ENCODE assay signal across 12 mouse cellular contexts in genomic region chr2:122531290-122531689, GRCm38 (mm10). TPM values are rescaled to one million over a fixed set of nuclear protein-coding genes. Genes with fewer than 3 reads are reported as not detected.
DNase-seq lines count a peak whose midpoint lies in the region; TF ChIP-seq lines count a peak whose summit lies in the region.
"Had no signal": no experiment of that assay in that cellular context is flagged by ENCODE, and none has a peak within 500 bp of the region (broad histone marks: within the 10 kb centered on the region; RNA-seq: fewer than 3 reads in every experiment).

No protein-coding gene starts in this region.

- TF ChIP-seq POLR2A in cerebellum, adult 2 months (IDR thresholded peaks at IDR 0.05; ENCODE audit: borderline replicate concordance, insufficient read depth, low read length) = no peak

- TF ChIP-seq CTCF in cerebellum, adult 2 months (IDR thresholded peaks at IDR 0.05; ENCODE audit: borderline replicate concordance, insufficient read depth, low read depth, low read length) = no peak
- TF ChIP-seq CTCF in left cerebral cortex, adult 2 months (IDR thresholded peaks at IDR 0.05) = no peak

- H3K4me1 ChIP-seq in cerebellum, adult 2 months (ENCODE audit: control insufficient read depth, insufficient read depth, low read length) = no peaks in the 10 kb centered on the region; the same call in none of the 2 replicates
- H3K4me1 ChIP-seq in limb, embryonic 10.5 days = no peaks in the 10 kb centered on the region

- no peak overlapping the region for H3K27ac ChIP-seq in cerebellum, adult 2 months (ENCODE audit: insufficient read depth, low read length)
- H3K27ac ChIP-seq in left cerebral cortex, adult 2 months = peak overlapping the region; percentile 15; the same call in 1 of the 2 replicates
- no peak overlapping the region for H3K27ac ChIP-seq in limb, embryonic 10.5 days
- H3K27ac ChIP-seq: liver, embryonic 14.5 days had no signal

- intact Hi-C loops in left cerebral cortex, adult 2 months (cut with DNase I) = no loop called here

- no peak overlapping the region for H3K4me3 ChIP-seq in cerebellum, adult 2 months (replicated peaks; ENCODE audit: insufficient read depth, low read depth, low read length)
- no peak overlapping the region for H3K4me3 ChIP-seq in left cerebral cortex, adult 2 months
- H3K4me3 ChIP-seq in limb, embryonic 10.5 days = no peak overlapping the region

- no peaks in the 10 kb centered on the region for H3K9me3 ChIP-seq in limb, embryonic 10.5 days (replicated peaks)

- 7% methylated on average over 7 of the region's 7 CpGs for WGBS in cerebellum, adult 2 months
- WGBS in limb, embryonic 10.5 days = 90% methylated on average over 7 of the region's 7 CpGs

- no peaks in the 10 kb centered on the region for H3K36me3 ChIP-seq in limb, embryonic 10.5 days

- DNase-seq in cerebellum, adult 2 months = peak; percentile 30 to 47
- no peak for DNase-seq in cerebellum, adult 8-10 months
- DNase-seq in left cerebral cortex, adult 2 months (ENCODE audit: extremely low spot score in 1 of 2, low spot score in 2 of 2) = no peak
- no peak for DNase-seq in left cerebral cortex, adult 11 months (ENCODE audit: low spot score)
- DNase-seq in cerebellum, postnatal 14 days = peak; percentile 73 to 78
- peak; percentile 39 to 56 for DNase-seq in layer of hippocampus, postnatal 10 days (ENCODE audit: low spot score in 2 of 2)
- no peak for DNase-seq in limb, embryonic 10.5 days (ENCODE audit: low spot score)
- DNase-seq in thymus, postnatal 36 days = no peak
- DNase-seq: heart, postnatal 14 days; kidney, adult 2 months; thymus, postnatal 14 days had no signal

- H3K27me3 ChIP-seq in cerebellum, adult 2 months (ENCODE audit: control insufficient read depth, insufficient read depth, low read length) = no peaks in the 10 kb centered on the region
- no peaks in the 10 kb centered on the region for H3K27me3 ChIP-seq in limb, embryonic 10.5 days (ENCODE audit: low read depth, poor library complexity, severe bottlenecking)

RNA-seq across cellular contexts. Expression of gene Gm14085, which starts 46.5 kb away (rescaled TPM):
- polyA plus RNA-seq in cerebellum, adult 2 months (2012; rRNA removed) = not detected in 2 replicates
- total RNA-seq in left cerebral cortex, adult 2 months (2021) = not detected
- total RNA-seq in layer of hippocampus, postnatal 10 days (2021) = not detected
- polyA plus RNA-seq in limb, embryonic 10.5 days (2016; fragmentation: Nextera tagmentation; extraction: Ambion mirVana) = not detected in 2 replicates
- polyA plus RNA-seq: liver, embryonic 14.5 days had no signal

Comparison
In these comparisons a context has a peak if more than half of its experiments do, and no peak if none do; other contexts are left out.
1. DNase-seq: peak in cerebellum, adult 2 months (2 of 2), cerebellum, postnatal 14 days (2 of 2) and layer of hippocampus, postnatal 10 days (2 of 2); none in cerebellum, adult 8-10 months (single experiment), left cerebral cortex, adult 2 months (0 of 2), left cerebral cortex, adult 11 months (single experiment), limb, embryonic 10.5 days (single experiment) and thymus, postnatal 36 days (0 of 2).